Mouse (Mus musculus): ENCODE data around the gene Slc29a3. TPM values are rescaled to one million over a fixed set of nuclear protein-coding genes. Genes with fewer than 3 reads are reported as not detected.
A peak's percentile ranks its signal among the peaks of the same experiment; 100 is the strongest.

The Slc29a3 gene
- polyA plus RNA-seq, 1 experiment from 2014 or later, result 9.0 TPM

- H3K27me3 ChIP-seq (replicated peaks; ENCODE audit: control insufficient read depth, insufficient read depth, low read length), result no peaks in the 10 kb centered on the region
- WGBS, result 86% methylated on average over 5 of the region's 5 CpGs
- peaks cover 9% of the 10 kb centered on the region for H3K36me3 ChIP-seq (ENCODE audit: control insufficient read depth, insufficient read depth, low read length)
- H3K9me3 ChIP-seq (ENCODE audit: control insufficient read depth, low read length), result peaks cover 5% of the 10 kb centered on the region
- H3K9ac ChIP-seq (ENCODE audit: low read depth, low read length), result no peak overlapping the region
- no peak overlapping the region for H3K27ac ChIP-seq (replicated peaks; ENCODE audit: low read depth, low read length)
- H3K4me1 ChIP-seq (ENCODE audit: control insufficient read depth, insufficient read depth, low read length), result no peaks in the 10 kb centered on the region
- ATAC-seq (ENCODE audit: low read depth), result no peak
- no peak for DNase-seq (ENCODE audit: low spot score)
- no peak overlapping the region for H3K4me2 ChIP-seq (ENCODE audit: low read depth, low read length)
- no peak overlapping the region for H3K4me3 ChIP-seq (ENCODE audit: low read depth, low read length)
Observed at GRCm38 (mm10) chr10:60708837-60709236, 43.8 kb downstream of the Slc29a3 start.

- Histone ChIP-seq H3K27ac (replicated peaks; ENCODE audit: low read depth, low read length) (no peak overlapping the region), H3K4me2 (ENCODE audit: low read depth, low read length) (no peak overlapping the region), H3K27me3 (replicated peaks; ENCODE audit: control insufficient read depth, insufficient read depth, low read length) (no peaks in the 10 kb centered on the region), H3K9me3 (ENCODE audit: control insufficient read depth, low read length) (no peaks in the 10 kb centered on the region), H3K4me1 (ENCODE audit: control insufficient read depth, insufficient read depth, low read length) (no peaks in the 10 kb centered on the region), H3K36me3 (ENCODE audit: control insufficient read depth, insufficient read depth, low read length) (no peaks in the 10 kb centered on the region), H3K9ac (ENCODE audit: low read depth, low read length) (no peak overlapping the region), H3K4me3 (ENCODE audit: low read depth, low read length) (no peak overlapping the region)
- DNase-seq (ENCODE audit: low spot score) (no peak), ATAC-seq (ENCODE audit: low read depth) (no peak)
- 88% methylated on average over 4 of the region's 4 CpGs for WGBS
Observed at GRCm38 (mm10) chr10:60706268-60706667, 46.3 kb downstream of the Slc29a3 start.

- no peak for DNase-seq (ENCODE audit: low spot score)
- H3K4me2 ChIP-seq (ENCODE audit: low read depth, low read length), result no peak overlapping the region
- no peak for ATAC-seq (ENCODE audit: low read depth)
- H3K9ac ChIP-seq (ENCODE audit: low read depth, low read length), result no peak overlapping the region
- H3K27me3 ChIP-seq (replicated peaks; ENCODE audit: control insufficient read depth, insufficient read depth, low read length), result no peaks in the 10 kb centered on the region
- no peak overlapping the region for H3K4me3 ChIP-seq (ENCODE audit: low read depth, low read length)
- H3K27ac ChIP-seq (replicated peaks; ENCODE audit: low read depth, low read length), result no peak overlapping the region
- WGBS, result 79% methylated on average over 2 of the region's 2 CpGs
- H3K4me1 ChIP-seq (ENCODE audit: control insufficient read depth, insufficient read depth, low read length), result no peaks in the 10 kb centered on the region
- no peaks in the 10 kb centered on the region for H3K9me3 ChIP-seq (ENCODE audit: control insufficient read depth, low read length)
- H3K36me3 ChIP-seq (ENCODE audit: control insufficient read depth, insufficient read depth, low read length), result no peaks in the 10 kb centered on the region
Observed at GRCm38 (mm10) chr10:60705134-60705533, 47.5 kb downstream of the Slc29a3 start.

- no peak for ATAC-seq (ENCODE audit: low read depth)
Observed at GRCm38 (mm10) chr10:60697775-60698174, 54.8 kb downstream of the Slc29a3 start.

GRCm38 (mm10) chr10:60696975-60697374, 55.6 kb downstream of the Slc29a3 start:
- no peak overlapping the region for H3K27ac ChIP-seq (replicated peaks; ENCODE audit: low read depth, low read length)

More at GRCm38 (mm10) chr10:60697775-60698174, 54.8 kb downstream of the Slc29a3 start:
- H3K27me3 ChIP-seq (replicated peaks; ENCODE audit: control insufficient read depth, insufficient read depth, low read length), result no peaks in the 10 kb centered on the region
- no peak overlapping the region for H3K27ac ChIP-seq (replicated peaks; ENCODE audit: low read depth, low read length)
- H3K4me3 ChIP-seq (ENCODE audit: low read depth, low read length), result no peak overlapping the region
- no peaks in the 10 kb centered on the region for H3K9me3 ChIP-seq (ENCODE audit: control insufficient read depth, low read length)
- WGBS, result 75% methylated on average over 6 of the region's 6 CpGs
- DNase-seq (ENCODE audit: low spot score), result no peak
- no peaks in the 10 kb centered on the region for H3K4me1 ChIP-seq (ENCODE audit: control insufficient read depth, insufficient read depth, low read length)
- no peak overlapping the region for H3K9ac ChIP-seq (ENCODE audit: low read depth, low read length)
- H3K4me2 ChIP-seq (ENCODE audit: low read depth, low read length), result no peak overlapping the region
- H3K36me3 ChIP-seq (ENCODE audit: control insufficient read depth, insufficient read depth, low read length), result no peaks in the 10 kb centered on the region

GRCm38 (mm10) chr10:60696390-60696789, 56.2 kb downstream of the Slc29a3 start, which contains the start of gene Cdh23:
Gene Cdh23 (minus strand): TSS chr10:60696490.
- Histone ChIP-seq H3K4me3 (ENCODE audit: low read depth, low read length) (no peak within 1 kb of the TSS), H3K27ac (replicated peaks; ENCODE audit: low read depth, low read length) (no peak within 1 kb of the TSS), H3K4me2 (ENCODE audit: low read depth, low read length) (no peak within 1 kb of the TSS), H3K4me1 (ENCODE audit: control insufficient read depth, insufficient read depth, low read length) (peaks cover 5% of the 10 kb centered on the region; the same call in 1 of the 2 replicates), H3K9ac (ENCODE audit: low read depth, low read length) (no peak within 1 kb of the TSS), H3K27me3 (replicated peaks; ENCODE audit: control insufficient read depth, insufficient read depth, low read length) (no peaks in the 10 kb centered on the region), H3K9me3 (ENCODE audit: control insufficient read depth, low read length) (no peaks in the 10 kb centered on the region), H3K36me3 (ENCODE audit: control insufficient read depth, insufficient read depth, low read length) (no peaks in the 10 kb centered on the region)
- DNase-seq (ENCODE audit: low spot score) (no peak), ATAC-seq (ENCODE audit: low read depth) (no peak)
- 84% methylated on average over 6 of the region's 6 CpGs for WGBS

More at GRCm38 (mm10) chr10:60696975-60697374, 55.6 kb downstream of the Slc29a3 start:
- Histone ChIP-seq H3K4me1 (ENCODE audit: control insufficient read depth, insufficient read depth, low read length) (no peaks in the 10 kb centered on the region), H3K36me3 (ENCODE audit: control insufficient read depth, insufficient read depth, low read length) (no peaks in the 10 kb centered on the region), H3K9ac (ENCODE audit: low read depth, low read length) (no peak overlapping the region), H3K27me3 (replicated peaks; ENCODE audit: control insufficient read depth, insufficient read depth, low read length) (no peaks in the 10 kb centered on the region), H3K9me3 (ENCODE audit: control insufficient read depth, low read length) (no peaks in the 10 kb centered on the region), H3K4me2 (ENCODE audit: low read depth, low read length) (no peak overlapping the region), H3K4me3 (ENCODE audit: low read depth, low read length) (no peak overlapping the region)
- 10% methylated on average over 4 of the region's 5 CpGs for WGBS
- peak; percentile 44 for DNase-seq (ENCODE audit: low spot score)
- ATAC-seq (ENCODE audit: low read depth), result no peak

- Histone ChIP-seq H3K9ac (ENCODE audit: low read depth, low read length) (no peak overlapping the region), H3K4me3 (ENCODE audit: low read depth, low read length) (no peak overlapping the region), H3K36me3 (ENCODE audit: control insufficient read depth, insufficient read depth, low read length) (no peaks in the 10 kb centered on the region), H3K27ac (replicated peaks; ENCODE audit: low read depth, low read length) (no peak overlapping the region), H3K4me1 (ENCODE audit: control insufficient read depth, insufficient read depth, low read length) (peaks cover 6% of the 10 kb centered on the region; the same call in 1 of the 2 replicates), H3K9me3 (ENCODE audit: control insufficient read depth, low read length) (no peaks in the 10 kb centered on the region), H3K4me2 (ENCODE audit: low read depth, low read length) (no peak overlapping the region), H3K27me3 (replicated peaks; ENCODE audit: control insufficient read depth, insufficient read depth, low read length) (peaks cover 31% of the 10 kb centered on the region)
- DNase-seq (ENCODE audit: low spot score), result no peak
- ATAC-seq (ENCODE audit: low read depth), result no peak
- WGBS, result 76% methylated on average over 20 of the region's 20 CpGs
Observed at GRCm38 (mm10) chr10:60691671-60692390, 60.8 kb downstream of the Slc29a3 start.

GRCm38 (mm10) chr10:60690960-60691359, 61.6 kb downstream of the Slc29a3 start:
- Histone ChIP-seq H3K9me3 (ENCODE audit: control insufficient read depth, low read length) (no peaks in the 10 kb centered on the region), H3K9ac (ENCODE audit: low read depth, low read length) (no peak overlapping the region), H3K4me3 (ENCODE audit: low read depth, low read length) (no peak overlapping the region), H3K4me2 (ENCODE audit: low read depth, low read length) (no peak overlapping the region), H3K36me3 (ENCODE audit: control insufficient read depth, insufficient read depth, low read length) (no peaks in the 10 kb centered on the region), H3K27me3 (replicated peaks; ENCODE audit: control insufficient read depth, insufficient read depth, low read length) (peaks cover 40% of the 10 kb centered on the region), H3K27ac (replicated peaks; ENCODE audit: low read depth, low read length) (no peak overlapping the region), H3K4me1 (ENCODE audit: control insufficient read depth, insufficient read depth, low read length) (peaks cover 10% of the 10 kb centered on the region; the same call in 1 of the 2 replicates)
- WGBS, result 57% methylated on average over 6 of the region's 6 CpGs
- ATAC-seq (ENCODE audit: low read depth) (no peak), DNase-seq (ENCODE audit: low spot score) (no peak)

- Histone ChIP-seq H3K27ac (replicated peaks; ENCODE audit: low read depth, low read length) (no peak overlapping the region), H3K36me3 (ENCODE audit: control insufficient read depth, insufficient read depth, low read length) (no peaks in the 10 kb centered on the region), H3K4me2 (ENCODE audit: low read depth, low read length) (no peak overlapping the region), H3K4me3 (ENCODE audit: low read depth, low read length) (no peak overlapping the region), H3K9ac (ENCODE audit: low read depth, low read length) (no peak overlapping the region), H3K27me3 (replicated peaks; ENCODE audit: control insufficient read depth, insufficient read depth, low read length) (peaks cover 56% of the 10 kb centered on the region), H3K9me3 (ENCODE audit: control insufficient read depth, low read length) (no peaks in the 10 kb centered on the region), H3K4me1 (ENCODE audit: control insufficient read depth, insufficient read depth, low read length) (peaks cover 10% of the 10 kb centered on the region; the same call in 1 of the 2 replicates)
- no peak for DNase-seq (ENCODE audit: low spot score)
- 74% methylated on average over 4 of the region's 4 CpGs for WGBS
- no peak for ATAC-seq (ENCODE audit: low read depth)
Observed at GRCm38 (mm10) chr10:60689396-60689795, 63.2 kb downstream of the Slc29a3 start.

Measured in embryonic facial prominence, embryonic 14.5 days (tissue).